Mouse (Mus musculus) CD4-positive helper T cell, adult 2 months (primary cell): ENCODE measurements around the gene Zfp42.
"Not testable (repeated sequence)": the region's sequence is repeated elsewhere in the genome, so short reads cannot be mapped to it uniquely, and the experiment has no call there.

Experiments
- DNase-seq: peaks from one replicate; pipeline ENCODE4 v3.0.0-alpha.2; 2012; ENCODE audit warnings: low read depth, missing footprints, low spot score

The Zfp42 gene

DNA sequence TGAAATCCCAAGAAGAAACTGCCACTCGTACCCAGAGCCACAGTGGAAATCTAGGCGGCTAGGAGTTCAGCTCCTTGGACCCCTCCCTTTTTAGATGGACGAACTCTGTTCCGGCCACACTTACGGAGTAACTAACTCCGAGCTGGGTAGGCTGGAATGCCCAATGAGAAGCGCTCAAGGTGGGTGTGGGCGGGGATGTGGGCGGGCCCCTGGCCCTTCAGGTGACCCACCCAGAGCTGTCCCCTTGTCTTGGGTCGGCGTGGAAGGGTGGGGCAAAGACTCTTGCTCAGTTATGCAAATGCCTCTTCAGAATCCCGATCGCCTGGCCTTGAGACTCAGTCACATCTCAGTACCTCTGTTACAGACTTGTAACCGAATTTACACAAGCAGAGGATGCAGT is at the start of gene Zfp42:
Gene Zfp42, minus strand, starts transcription at position 85 of the 400 bp plus-strand sequence.
- DNase-seq = no peak

DNA sequence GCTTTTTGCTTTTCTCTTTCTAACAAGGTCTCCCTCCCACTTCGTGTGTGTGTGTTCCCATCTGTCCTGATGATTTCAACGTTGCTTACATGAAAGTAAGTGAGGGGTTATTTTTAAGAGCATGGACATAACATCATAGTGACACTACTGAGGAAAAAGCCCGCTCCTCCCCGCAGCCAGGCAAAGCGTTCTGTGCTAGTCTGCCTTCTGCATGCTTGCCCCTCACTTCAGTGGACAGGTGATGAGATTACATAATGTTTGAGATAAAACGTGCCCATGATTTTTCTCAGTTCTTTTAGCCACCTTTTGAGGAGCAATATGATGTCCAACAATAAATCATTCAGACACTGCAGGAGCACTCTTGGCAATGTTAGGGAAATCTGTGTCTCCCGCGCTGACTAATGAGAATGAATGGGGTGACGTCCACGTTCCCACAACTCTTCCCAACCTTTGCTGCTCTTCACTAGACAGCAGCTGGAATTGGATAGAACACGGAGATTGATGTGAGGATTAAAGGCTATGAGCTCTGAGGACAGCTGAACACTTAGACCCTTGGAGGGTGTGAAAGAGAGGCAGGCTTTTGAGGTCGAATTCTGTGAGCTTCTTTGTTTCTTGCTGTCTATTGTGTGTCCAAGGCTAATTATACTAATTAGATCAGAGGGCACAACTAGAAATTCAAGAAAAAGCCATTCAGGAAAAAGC is 49.4 kb upstream of the Zfp42 start:
- DNase-seq = no peak

DNA sequence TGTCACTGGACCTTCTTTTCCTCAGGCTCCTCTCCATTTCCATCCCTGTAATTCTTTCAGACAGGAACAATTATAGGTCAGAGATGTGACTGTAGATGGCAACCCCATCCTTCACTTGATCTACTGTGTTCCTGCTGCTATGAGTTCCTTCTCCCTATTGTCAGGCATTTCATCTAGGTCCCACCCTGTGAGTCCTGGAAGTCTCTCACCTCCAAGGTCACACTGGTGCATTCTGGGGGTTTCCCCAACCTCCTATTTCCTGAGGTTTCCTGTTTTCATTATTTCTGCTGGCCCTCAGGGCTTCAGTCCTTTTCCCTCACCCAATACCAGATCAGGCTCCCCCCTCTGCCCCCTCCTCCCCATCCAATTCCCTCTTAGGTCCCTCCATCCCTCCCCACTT is 45.5 kb upstream of the Zfp42 start:
- not testable (repeated sequence) for DNase-seq

DNA sequence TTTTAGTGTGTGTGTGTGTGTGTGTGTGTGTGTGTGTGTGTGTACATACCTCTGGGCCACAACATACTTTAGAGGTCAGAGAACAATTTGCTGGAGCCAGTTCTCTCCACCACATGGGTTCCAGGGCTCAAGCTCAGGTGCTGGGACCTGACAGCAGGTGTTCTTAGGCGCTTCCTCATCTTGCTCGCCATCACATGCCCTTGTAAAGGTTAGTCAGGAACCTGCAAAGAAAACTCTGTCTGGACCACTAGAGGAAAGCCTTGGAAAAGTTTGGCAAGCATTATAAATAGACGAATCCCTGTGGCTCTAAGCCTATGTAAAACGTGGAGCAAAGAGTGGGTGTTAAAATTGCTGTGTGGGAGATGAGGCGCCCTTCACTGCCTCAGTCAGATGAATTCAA is 31.8 kb upstream of the Zfp42 start:
- DNase-seq = no peak

DNA sequence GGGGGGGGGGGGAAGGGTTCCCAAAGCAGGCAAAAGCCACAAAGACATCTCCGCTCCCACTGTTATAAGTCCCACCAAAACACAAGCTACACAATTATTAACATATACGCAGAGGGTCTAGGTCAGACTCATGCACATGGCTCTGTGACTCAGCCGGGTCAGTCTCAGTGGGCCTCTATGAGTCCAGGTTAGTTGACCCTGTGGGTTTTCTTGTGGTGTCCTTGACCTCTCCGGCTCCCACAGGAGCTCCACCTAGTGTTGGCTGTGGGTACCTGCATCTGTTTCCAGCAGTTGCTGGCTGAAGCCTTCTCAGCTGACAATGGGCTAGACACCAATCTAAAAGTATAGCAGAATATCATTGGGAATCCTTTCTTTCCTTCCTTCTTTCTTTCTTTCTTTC is 26.7 kb upstream of the Zfp42 start:
- DNase-seq = no peak

DNA sequence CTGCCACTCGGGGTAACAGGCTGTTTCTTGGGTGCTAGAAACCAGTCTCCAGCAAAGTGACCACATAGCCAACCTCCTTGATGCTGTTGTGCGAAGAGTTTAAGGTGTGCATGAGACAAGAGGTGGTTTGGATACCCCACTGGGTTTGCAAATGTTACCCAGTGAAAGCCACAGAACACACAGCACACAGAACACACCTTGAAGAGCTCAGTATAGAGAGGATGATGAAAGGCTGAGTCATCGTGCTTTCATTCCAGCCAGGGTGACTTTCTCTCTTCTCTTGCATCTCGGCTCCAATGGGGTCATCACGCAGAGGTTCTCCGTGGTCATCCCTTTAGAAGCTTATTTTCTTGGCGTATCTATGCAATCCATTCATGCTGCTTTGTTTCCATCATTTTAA is 24.9 kb upstream of the Zfp42 start:
- no peak for DNase-seq

DNA sequence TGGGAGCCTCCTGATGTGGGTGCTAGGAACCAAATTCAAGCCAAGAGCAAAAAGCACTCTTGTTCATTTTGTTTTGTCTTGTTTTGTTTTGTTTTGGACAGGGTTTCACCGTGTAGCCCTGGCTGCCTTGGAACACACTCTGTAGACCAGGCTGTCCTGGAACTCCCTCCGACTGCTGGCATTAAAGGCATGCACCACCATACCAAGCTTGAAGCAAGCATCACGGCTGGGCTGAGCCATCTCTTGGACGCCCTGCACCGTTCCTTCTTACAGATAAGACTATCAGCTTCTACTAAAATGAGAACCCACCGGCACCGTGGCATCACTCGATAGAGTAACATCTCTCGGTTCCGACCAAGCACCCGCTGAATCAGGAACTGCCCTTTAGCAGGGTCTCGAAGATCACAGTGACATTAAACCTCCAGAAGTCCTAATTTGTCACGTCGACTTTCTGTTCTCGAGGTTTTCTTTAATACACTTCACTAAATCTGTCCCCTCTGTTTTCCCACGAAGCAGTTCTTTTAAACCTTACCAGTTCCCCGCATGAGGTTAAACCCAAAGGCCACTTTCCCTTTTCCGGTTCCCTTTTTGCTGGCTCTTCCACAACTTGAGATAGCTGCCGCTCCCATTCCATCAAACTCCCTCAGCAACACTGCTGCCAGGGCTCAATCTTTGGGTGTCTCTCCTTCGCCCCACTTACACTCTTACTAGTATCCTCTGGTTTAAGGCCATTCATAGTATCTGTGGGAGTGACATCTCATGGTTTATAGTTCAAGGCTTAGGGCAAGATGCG is 23.3 kb upstream of the Zfp42 start:
- DNase-seq = no peak

DNA sequence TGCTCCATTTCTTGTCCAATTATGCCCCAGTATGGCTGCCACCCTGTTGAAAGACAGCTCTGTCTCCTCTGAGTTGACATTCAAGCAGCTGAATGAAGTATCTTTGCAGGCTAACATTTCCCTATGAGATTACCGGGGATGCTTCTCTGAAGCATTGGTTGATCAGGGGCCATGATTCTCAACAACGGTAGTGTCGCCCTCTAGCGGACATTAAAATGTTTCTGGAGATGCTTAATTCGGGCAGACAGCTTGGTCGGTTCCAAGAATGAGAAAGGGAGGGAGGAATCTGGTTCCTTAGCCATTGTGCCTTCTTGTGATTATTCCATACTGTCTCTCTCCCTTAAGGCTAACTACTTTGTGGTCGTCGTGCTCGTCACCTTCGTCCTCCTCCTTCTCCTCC is 21.9 kb upstream of the Zfp42 start:
- DNase-seq = no peak

DNA sequence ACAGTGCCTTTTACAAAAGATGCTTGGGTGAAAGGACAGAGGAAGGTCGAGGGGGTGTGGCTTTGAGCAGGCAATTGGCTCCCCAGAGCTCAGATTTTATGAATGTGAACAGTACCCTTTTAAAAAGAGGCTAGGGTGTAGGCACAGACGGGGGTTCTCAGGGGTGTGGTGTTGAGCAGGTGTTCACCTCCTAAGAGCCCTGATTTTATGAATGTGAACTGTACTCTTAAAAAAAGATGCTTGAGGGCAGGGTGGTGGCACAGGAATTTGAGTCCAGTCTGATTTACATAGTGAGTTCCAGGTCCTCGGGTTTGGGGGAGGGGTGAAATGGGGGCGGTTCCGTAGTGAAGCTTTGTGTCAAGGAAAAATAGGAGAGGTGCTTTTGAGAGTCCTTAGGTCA is 14.0 kb upstream of the Zfp42 start:
- no peak for DNase-seq

DNA sequence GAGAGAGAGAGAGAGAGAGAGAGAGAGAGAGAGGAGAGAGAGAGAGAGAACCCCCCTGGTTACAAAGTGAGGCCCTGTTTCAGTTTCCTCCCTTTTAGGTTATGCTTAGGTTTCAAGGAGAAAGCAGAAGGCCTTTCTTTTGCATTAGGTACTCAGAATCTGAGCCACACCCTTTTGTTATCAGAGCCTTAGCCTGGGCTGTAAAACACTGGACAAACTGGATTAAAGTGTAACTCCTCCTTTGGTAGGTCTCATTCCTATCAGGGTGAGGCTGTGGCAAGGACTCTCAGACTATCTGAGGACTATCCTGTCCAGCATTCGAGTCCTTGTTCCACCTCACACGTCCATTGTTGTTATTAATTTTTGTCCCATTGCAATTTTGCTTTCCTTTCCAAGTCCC is 1.4 kb upstream of the Zfp42 start:
- no peak for DNase-seq

DNA sequence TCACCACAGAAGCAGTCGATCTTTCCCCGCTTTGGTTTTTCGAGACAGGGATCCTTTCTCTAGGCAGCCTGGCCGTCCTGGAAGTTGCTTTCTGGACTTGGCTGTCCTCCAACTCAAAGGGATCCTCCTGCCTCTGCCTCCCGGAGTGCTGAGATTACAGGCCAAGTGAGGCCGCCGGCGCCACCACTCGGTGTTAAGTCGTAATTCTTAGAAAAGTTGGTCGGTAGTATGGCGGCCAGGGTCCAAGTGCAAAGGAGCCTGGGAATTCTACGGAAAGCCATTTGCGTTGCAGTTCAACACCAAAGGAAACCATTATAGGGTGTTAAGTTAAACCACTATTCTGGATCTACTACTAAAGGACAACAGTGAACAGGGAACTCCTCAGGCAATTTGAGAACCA is 1.1 kb downstream of the Zfp42 start:
- no peak for DNase-seq

DNA sequence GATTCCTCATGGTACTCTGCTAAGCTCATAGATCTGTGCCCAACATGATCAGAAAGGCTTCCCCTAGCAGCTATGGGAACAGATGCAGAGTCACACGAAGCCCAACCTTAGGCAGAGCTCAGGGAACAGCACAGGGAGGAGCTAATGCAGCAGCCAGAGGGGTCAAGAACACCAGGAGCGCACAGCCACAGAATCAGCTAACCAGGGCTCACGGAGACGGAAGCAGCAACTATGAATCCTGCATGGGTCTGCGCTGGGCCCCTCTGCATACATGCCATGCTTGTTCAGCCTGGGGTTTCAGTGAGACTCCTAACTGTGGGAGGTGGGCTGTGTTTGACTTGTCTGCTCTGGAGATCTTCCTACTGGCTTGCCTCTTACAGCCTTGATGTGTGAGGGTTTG is 7.0 kb downstream of the Zfp42 start:
- no peak for DNase-seq

DNA sequence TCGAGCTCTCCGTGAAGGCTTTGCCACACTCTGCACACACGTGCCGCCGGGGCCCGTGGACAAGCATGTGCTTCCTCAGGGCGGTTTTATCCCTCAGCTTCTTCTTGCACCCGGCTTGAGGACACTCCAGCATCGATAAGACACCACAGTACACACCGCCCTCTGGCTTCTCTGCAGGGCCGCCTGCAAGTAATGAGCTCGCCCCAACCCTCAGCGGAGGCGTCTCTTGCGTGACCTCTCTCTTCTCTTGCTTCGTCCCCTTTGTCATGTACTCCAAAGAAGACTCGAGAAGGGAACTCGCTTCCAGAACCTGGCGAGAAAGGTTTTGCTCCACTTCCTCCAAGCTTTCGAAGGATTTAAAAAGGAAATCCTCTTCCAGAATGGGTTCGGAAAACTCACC is 11.0 kb downstream of the Zfp42 start:
- DNase-seq = no peak

DNA sequence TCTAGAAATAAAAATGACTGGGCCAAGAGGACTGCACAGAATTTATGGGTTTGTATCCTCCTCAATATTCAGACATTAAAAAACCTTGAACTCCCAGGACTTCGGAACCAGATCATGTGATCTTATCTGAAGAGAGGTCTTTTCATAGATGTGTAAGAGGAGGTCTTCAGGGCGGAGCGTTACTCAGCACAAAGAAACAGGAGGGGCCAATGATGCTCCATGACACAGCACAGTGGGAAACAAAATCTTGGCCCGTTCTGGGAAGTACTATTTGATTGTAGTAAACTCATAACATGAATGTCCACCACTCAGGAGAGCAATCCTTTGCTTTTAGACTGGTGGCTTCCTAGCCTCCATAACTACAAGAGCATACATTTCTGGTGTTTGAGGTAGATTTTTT is 12.6 kb downstream of the Zfp42 start:
- no peak for DNase-seq

DNA sequence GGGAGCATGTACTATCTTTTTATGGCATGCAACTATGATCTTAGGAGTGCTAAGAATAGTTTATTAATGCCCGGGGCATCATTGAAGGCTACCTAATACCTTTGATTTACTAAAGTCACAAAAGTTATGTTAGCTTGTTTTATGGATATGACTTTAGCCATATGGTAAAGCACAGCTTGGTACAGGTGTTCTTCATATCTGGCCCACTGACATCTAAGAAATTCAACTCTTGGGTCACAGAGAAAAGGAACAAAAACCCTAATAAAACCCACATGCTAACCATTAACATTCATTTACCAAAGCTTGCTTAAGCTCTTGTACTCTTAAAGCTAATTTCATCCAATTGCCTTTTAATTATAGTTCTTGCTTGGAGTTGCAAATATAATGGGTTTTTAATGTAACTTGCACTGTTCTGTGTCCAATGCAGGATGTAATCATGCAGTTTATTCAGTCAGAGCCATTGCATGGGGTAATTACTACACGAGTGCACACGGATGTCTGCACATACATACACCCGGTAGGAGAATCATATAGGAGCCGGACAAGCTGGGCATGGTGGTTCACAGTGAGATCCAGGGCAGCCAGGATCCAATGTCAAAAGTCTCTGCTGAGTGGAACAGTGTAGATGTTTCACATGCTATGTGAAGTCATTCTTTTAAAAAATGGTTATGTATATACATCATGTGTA is 16.2 kb downstream of the Zfp42 start:
- no peak for DNase-seq

DNA sequence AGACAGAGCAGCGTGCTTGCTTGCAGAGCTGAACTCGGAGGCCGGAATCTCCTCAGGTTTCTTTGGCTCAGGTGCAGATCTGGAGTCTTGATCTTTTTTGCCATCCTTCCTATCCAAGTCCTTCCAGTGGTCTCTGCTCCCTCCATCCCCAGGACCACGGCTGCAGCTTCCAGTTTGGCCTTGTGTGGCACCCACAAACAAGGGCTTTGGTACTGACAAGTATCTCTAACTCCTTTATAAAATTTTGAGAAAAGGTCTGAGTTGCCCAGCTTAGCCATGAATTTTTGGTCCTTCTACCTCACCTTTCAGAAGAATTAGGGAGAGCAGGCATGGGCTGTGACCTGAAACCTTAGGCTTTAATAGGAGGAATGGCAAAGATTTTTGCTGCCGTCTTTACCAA is 17.0 kb downstream of the Zfp42 start:
- no peak for DNase-seq

DNA sequence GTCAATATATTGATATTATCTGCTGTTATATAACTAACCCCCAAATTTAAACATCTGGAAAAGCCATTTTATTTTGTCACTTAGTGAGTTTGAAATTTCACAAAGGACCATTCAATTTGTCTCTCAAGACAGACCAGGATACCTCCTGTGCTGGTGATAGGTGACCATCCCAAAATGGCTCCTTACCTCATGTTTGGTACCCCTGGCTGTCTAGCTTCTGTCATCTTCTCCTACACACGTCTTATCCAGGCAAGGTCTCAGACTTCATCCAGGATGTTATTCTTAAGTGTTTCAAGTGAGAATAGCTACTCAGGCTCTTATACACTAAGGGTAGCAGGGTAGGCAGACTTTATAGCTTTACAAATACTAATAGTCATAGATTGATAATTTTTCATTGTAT is 17.9 kb downstream of the Zfp42 start:
- DNase-seq = no peak

DNA sequence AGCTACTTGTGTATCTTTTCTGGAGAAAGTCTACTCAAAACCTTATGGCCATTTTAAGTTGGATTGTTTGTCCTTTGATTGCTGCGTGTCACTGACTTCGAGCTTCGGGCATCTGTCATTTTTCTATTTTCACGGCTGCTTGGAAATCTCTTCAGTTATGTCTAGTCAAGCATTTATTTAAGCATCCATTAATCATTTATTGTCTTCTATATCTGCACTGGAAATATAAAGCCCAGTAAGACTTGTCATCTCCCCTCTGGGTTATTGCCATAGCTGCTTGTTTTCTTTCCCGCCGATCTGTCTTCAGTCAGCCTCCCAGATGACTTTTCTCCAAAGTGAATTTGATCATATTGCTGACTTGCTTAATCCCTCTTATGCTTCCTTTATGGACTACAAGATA is 19.3 kb downstream of the Zfp42 start:
- no peak for DNase-seq

DNA sequence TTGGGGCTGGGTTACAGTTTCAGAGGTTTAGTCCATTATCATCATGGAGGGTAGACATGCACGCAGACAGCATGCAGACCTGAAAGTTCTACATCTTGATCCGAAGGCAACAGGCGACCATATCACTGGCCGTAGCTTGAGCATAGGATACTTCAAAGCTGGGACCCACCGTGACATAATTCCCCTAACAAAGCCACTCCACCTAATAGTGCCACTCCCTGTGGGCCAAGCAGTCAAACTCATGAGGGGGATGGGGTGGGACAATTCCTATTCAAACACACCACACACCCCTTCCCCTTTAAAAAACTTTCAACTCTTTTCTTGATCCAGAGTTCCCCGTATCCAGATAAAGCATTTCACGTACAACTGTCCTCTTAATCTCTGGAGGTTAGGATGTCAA is 23.5 kb downstream of the Zfp42 start:
- no peak for DNase-seq

DNA sequence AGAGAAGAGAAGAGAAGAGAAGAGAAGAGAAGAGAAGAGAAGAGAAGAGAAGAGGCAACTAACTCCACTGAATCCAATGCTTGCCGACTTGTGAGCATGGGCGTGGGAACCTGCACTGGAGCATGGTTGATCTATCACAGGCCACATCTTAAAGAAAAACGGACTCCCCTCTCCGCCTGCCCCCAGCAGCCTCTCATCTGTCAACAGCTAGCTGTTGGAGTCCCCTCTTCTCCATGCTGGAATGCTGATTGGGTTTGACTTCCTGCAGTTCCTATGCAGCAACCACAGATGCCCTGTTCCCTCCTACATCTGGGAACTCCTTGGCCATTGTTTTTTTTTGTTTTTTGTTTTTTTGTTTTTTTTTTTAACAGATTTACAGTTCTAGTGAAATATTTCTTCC is 28.4 kb downstream of the Zfp42 start:
- DNase-seq = no peak

DNA sequence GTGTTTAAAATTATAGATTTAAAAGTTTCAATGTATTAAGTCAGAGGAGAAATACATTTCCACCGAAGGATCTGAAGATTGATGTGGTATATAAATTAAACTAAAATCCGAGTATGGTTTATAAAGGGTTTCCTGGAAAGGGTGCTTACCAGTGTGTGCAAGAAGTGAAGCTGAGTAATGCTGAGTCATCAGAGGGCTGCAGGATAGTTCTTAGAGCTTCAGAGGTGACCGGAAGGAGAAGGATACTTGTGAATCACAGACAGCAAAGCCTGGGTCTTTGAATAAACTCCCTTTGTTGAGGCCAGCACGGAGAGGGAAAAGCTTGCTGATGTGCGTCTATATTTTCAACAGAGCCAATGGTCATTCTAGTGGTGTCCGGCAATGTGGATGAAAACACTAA is 45.8 kb downstream of the Zfp42 start:
- DNase-seq = no peak

DNA sequence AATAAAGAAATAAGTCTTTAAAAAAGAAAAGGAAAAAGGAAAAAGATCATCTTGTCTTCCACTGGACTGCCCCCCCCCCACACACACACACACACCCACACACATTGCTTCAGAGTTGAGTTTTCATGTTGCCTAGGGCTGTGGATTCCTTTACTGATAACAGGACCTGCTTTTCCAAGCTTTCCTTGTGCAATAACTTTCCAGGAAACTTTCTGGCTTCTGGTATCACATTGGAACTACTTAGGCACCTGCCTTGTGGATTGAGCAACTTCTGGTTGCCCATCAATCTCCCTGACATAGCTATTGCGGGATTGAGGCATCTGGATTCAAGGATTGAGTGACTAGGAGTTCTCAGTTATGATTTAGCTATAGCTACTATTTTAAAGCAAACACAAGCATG is 48.9 kb downstream of the Zfp42 start:
- no peak for DNase-seq

DNA sequence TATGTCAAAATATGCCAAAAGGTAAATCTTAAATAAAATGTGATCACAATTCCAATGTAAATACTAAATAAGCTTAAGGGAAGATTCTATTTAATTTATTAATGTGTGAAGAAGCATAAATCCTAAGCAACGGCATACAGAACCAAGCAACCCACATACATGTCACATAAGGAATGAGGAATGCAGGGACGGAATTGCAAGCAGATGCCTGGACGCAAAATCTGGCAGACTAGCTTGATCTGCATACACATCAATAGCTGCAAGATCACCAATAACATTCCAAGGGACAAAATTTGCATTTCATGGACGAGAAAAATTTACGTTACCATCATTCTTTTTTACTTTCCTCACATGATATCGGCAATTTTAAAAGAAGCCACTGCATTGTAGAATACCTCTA is 51.1 kb downstream of the Zfp42 start:
- DNase-seq = no peak
